In genomic region chr12:36974432-36975094, GRCm38 (mm10) we compare ENCODE assay signal across 28 mouse cellular contexts.
"Had no signal": no experiment of that assay in that cellular context is flagged by ENCODE, and none has a peak within 500 bp of the region (broad histone marks: within the 10 kb centered on the region; RNA-seq: fewer than 3 reads in every experiment).

No protein-coding gene starts in this region.

- ATAC-seq: forebrain, embryonic 13.5 days; forebrain, embryonic 14.5 days; forebrain, embryonic 15.5 days; forebrain, embryonic 16.5 days; forebrain, postnatal 0 days had no signal

- H3K4me2 ChIP-seq: embryonic facial prominence, embryonic 12.5 days; embryonic facial prominence, embryonic 13.5 days; embryonic facial prominence, embryonic 15.5 days; forebrain, embryonic 12.5 days; forebrain, embryonic 13.5 days; forebrain, embryonic 15.5 days had no signal

- H3K9ac ChIP-seq: embryonic facial prominence, embryonic 12.5 days; embryonic facial prominence, embryonic 13.5 days; embryonic facial prominence, embryonic 15.5 days; forebrain, embryonic 12.5 days; forebrain, embryonic 13.5 days; forebrain, embryonic 15.5 days; forebrain, postnatal 0 days had no signal

- H3K27ac ChIP-seq: embryonic facial prominence, embryonic 10.5 days; embryonic facial prominence, embryonic 12.5 days; embryonic facial prominence, embryonic 13.5 days; embryonic facial prominence, embryonic 15.5 days; forebrain, embryonic 10.5 days; forebrain, embryonic 12.5 days; forebrain, embryonic 13.5 days; forebrain, embryonic 15.5 days; gastrocnemius, adult 2 months had no signal

- H3K4me1 ChIP-seq: embryonic facial prominence, embryonic 10.5 days; embryonic facial prominence, embryonic 12.5 days; embryonic facial prominence, embryonic 13.5 days; embryonic facial prominence, embryonic 15.5 days; forebrain, embryonic 10.5 days; forebrain, embryonic 12.5 days; forebrain, embryonic 13.5 days; forebrain, embryonic 15.5 days had no signal

- H3K9me3 ChIP-seq: embryonic facial prominence, embryonic 10.5 days; embryonic facial prominence, embryonic 12.5 days; embryonic facial prominence, embryonic 13.5 days; embryonic facial prominence, embryonic 15.5 days; forebrain, embryonic 10.5 days; forebrain, embryonic 12.5 days; forebrain, embryonic 13.5 days; forebrain, embryonic 15.5 days had no signal

- H3K4me3 ChIP-seq: embryonic facial prominence, embryonic 10.5 days; embryonic facial prominence, embryonic 12.5 days; embryonic facial prominence, embryonic 13.5 days; embryonic facial prominence, embryonic 15.5 days; erythroblast, embryonic 14.5 days; forebrain, embryonic 10.5 days; forebrain, embryonic 12.5 days; forebrain, embryonic 13.5 days; forebrain, embryonic 15.5 days; gastrocnemius, adult 2 months had no signal

- DNase-seq: cerebellum, adult 18-20 months; cerebellum, adult 2 months; cerebellum, adult 8-10 months; cerebellum, adult 9-10 months; cerebellum, adult 9-11 months; cerebellum, postnatal 10 days; cerebellum, postnatal 14 days; cerebellum, postnatal 25 days; cerebellum, postnatal 36 days; embryo, embryonic 11 days; forebrain, postnatal 0 days; gastrocnemius, adult 2 months; gastrocnemius, postnatal 10 days; gastrocnemius, postnatal 14 days; gastrocnemius, postnatal 25 days; gastrocnemius, postnatal 36 days; heart, adult 11 months had no signal

- H3K27me3 ChIP-seq: embryonic facial prominence, embryonic 12.5 days; embryonic facial prominence, embryonic 13.5 days; embryonic facial prominence, embryonic 15.5 days; forebrain, embryonic 12.5 days; forebrain, embryonic 13.5 days; forebrain, embryonic 15.5 days had no signal

- H3K36me3 ChIP-seq: embryonic facial prominence, embryonic 10.5 days; embryonic facial prominence, embryonic 12.5 days; embryonic facial prominence, embryonic 13.5 days; embryonic facial prominence, embryonic 15.5 days; forebrain, embryonic 10.5 days; forebrain, embryonic 12.5 days; forebrain, embryonic 15.5 days had no signal
